Mouse (Mus musculus): ENCODE data around the gene Ifrd2. TPM values are rescaled to one million over a fixed set of nuclear protein-coding genes. Genes with fewer than 3 reads are reported as not detected.

The Ifrd2 gene
- polyA plus RNA-seq, 1 experiment = 71.2 TPM

DNA sequence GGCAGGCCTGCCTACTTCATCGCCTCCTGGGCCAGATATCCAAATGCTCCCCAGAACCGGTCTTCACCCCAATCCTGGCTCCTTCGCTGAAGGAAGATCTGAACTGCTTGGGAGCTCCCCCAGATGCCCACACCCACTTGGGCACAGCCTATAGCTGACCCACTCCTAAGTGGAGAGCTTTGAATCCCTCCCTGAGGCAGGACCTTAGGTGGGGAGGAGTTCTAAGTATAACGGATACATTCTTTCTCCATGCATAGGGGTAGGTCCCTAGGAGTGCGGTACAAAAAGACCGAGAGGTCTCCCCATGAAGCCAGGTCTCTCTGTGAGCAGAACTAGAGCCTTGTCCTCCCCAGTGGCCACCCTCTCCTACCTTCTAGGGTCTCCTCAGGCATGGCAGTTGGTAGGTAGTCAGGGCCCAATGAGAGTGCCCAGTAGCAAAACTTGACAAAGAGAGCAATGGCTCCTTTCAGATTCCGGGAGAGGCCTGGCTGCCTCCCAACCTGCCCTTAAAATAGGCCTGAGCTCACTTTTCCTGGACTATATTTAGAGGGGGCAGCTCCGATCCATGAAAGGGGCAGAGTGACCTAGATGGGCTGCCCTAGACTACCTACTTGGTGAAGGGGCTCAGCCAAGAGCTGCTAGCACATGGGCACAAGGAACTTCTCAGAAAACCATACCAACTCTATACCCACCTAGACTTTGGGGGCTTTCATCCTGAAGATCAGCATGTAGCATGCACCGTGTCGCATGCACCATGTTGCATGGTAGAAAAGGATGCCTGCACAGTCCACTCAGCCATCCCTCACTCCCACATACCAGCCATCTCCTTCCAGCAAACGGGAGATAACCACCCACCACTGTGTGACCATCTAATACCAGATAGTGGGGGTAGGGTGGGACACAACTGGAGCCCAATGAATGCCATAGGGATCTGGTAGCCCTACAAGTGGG, 9.5 kb downstream of the Ifrd2 start:
- DNase-seq (ENCODE audit: low read depth in 1 of 2, low spot score in 2 of 2) = no peak
- no peaks in the 10 kb centered on the region for H3K27me3 ChIP-seq (ENCODE audit: control insufficient read depth, insufficient read depth, low read length)
- no peak overlapping the region for H3K27ac ChIP-seq (ENCODE audit: insufficient read depth, low read length)
- no peak overlapping the region for H3K4me3 ChIP-seq (ENCODE audit: extremely low read depth, insufficient read depth, insufficient read length)
- TF ChIP-seq CTCF (IDR thresholded peaks at IDR 0.05; ENCODE audit: extremely low read depth, insufficient read depth, insufficient read length, insufficient replicate concordance) = no peak
- no peak for TF ChIP-seq POLR2A (IDR thresholded peaks at IDR 0.05; ENCODE audit: low read depth, low read length)
- peaks cover 8% of the 10 kb centered on the region for H3K36me3 ChIP-seq (ENCODE audit: control insufficient read depth, insufficient read depth, low read length)
- 90% methylated on average over 11 of the region's 11 CpGs for WGBS
- H3K4me1 ChIP-seq (ENCODE audit: control insufficient read depth, insufficient read depth, insufficient read length) = peaks cover 7% of the 10 kb centered on the region; the same call in 1 of the 2 replicates

DNA sequence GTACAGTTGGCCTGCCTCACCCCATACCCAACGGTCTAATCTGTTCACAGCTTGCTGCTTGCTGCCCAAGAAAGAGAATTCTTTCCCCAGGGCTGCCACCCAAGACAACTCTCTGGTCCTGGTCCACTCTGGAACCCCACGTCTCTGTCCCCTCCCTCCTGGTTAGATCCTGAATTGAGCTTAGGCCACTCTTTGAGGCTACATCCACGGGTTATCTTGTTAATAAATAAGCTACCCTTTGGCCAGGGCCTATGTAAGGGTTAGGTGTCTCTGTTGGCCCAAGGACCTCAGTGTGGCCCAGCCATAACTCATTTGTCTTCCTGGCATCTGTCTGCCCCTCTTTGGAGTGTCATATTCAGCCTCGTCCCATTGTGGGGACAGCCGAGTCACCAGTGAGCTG, 10.9 kb downstream of the Ifrd2 start:
- Histone ChIP-seq H3K4me1 (ENCODE audit: control insufficient read depth, insufficient read depth, insufficient read length) (peaks cover 20% of the 10 kb centered on the region; the same call in 1 of the 2 replicates), H3K4me3 (ENCODE audit: extremely low read depth, insufficient read depth, insufficient read length) (no peak overlapping the region), H3K36me3 (ENCODE audit: control insufficient read depth, insufficient read depth, low read length) (no peaks in the 10 kb centered on the region; the same call in 1 of the 2 replicates), H3K27ac (ENCODE audit: insufficient read depth, low read length) (no peak overlapping the region), H3K27me3 (ENCODE audit: control insufficient read depth, insufficient read depth, low read length) (no peaks in the 10 kb centered on the region)
- DNase-seq (ENCODE audit: low read depth in 1 of 2, low spot score in 2 of 2) = no peak
- TF ChIP-seq POLR2A (IDR thresholded peaks at IDR 0.05; ENCODE audit: low read depth, low read length) = no peak
- no peak for TF ChIP-seq CTCF (IDR thresholded peaks at IDR 0.05; ENCODE audit: extremely low read depth, insufficient read depth, insufficient read length, insufficient replicate concordance)
- 82% methylated on average over 5 of the region's 5 CpGs for WGBS

DNA sequence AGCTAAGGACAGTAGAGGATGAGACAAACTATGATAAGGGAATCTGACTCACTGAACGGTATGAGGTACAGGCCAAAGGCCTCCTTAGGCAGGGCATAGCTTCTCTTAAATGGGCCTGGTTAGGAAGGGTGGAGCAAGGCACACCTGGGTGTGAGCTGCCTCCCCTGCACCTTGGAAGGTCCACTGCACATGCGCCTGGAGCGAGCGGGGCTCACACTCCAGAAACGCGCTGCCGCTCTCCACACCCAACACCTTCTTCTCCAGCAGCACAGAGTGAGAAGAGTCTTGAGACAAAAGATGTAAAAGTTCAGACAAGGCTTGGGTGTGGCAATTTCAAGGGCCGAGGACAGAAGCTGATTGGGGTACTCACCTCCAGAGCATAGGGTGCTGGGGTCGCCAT, 12.0 kb downstream of the Ifrd2 start:
- Histone ChIP-seq H3K27me3 (ENCODE audit: control insufficient read depth, insufficient read depth, low read length) (no peaks in the 10 kb centered on the region), H3K36me3 (ENCODE audit: control insufficient read depth, insufficient read depth, low read length) (no peaks in the 10 kb centered on the region), H3K4me3 (ENCODE audit: extremely low read depth, insufficient read depth, insufficient read length) (no peak overlapping the region), H3K4me1 (ENCODE audit: control insufficient read depth, insufficient read depth, insufficient read length) (peaks cover 24% of the 10 kb centered on the region; the same call in 1 of the 2 replicates), H3K27ac (ENCODE audit: insufficient read depth, low read length) (no peak overlapping the region)
- TF ChIP-seq POLR2A (IDR thresholded peaks at IDR 0.05; ENCODE audit: low read depth, low read length) = no peak
- DNase-seq (ENCODE audit: low read depth in 1 of 2, low spot score in 2 of 2) = no peak
- 88% methylated on average over 9 of the region's 9 CpGs for WGBS

DNA sequence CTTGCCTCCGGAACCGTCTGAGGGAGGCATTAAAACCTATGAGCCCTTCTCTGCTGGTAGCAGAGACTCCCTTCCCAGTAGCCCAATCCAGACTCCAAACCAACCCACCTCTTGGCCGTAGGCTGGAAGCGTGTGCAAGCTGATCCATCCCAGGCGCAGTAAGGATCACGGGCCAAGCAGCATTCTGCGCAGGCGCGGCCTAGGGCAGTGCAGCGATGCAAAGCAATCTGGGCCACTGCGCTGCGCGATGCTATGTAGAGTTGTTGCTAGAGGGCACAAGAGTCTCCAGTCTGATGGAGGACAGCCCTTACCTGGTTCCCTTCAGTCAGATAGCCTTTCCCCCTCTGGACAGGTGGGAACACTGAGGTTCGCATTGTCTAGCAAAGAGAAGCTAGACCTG, 12.4 kb downstream of the Ifrd2 start:
- 89% methylated on average over 14 of the region's 14 CpGs for WGBS
- no peak for DNase-seq (ENCODE audit: low read depth in 1 of 2, low spot score in 2 of 2)
- H3K27me3 ChIP-seq (ENCODE audit: control insufficient read depth, insufficient read depth, low read length) = no peaks in the 10 kb centered on the region
- no peak overlapping the region for H3K27ac ChIP-seq (ENCODE audit: insufficient read depth, low read length)
- H3K36me3 ChIP-seq (ENCODE audit: control insufficient read depth, insufficient read depth, low read length) = no peaks in the 10 kb centered on the region
- TF ChIP-seq POLR2A (IDR thresholded peaks at IDR 0.05; ENCODE audit: low read depth, low read length) (no peak), CTCF (IDR thresholded peaks at IDR 0.05; ENCODE audit: extremely low read depth, insufficient read depth, insufficient read length, insufficient replicate concordance) (no peak)
- no peak overlapping the region for H3K4me3 ChIP-seq (ENCODE audit: extremely low read depth, insufficient read depth, insufficient read length)
- peaks cover 24% of the 10 kb centered on the region for H3K4me1 ChIP-seq (ENCODE audit: control insufficient read depth, insufficient read depth, insufficient read length)

DNA sequence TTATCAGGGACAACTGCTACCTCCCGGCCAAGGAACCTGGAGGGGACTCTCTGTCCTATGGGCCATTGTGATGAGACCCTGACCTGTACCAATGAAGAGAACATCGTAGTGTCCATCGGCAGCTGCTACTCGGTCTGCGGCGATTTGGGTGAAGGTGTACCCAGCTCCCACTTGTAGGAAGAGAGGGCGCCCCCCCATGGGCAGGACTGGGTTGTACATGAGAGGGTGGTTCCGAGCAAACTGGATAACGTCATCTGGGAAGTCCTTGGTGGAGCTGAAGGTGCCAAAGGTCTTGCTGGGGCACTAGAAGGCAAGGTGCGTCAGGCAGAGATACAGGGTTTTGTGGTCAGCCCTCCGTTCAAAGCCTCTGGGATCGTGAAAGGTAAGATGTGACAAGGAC, 13.3 kb downstream of the Ifrd2 start:
- H3K4me3 ChIP-seq (ENCODE audit: extremely low read depth, insufficient read depth, insufficient read length) = no peak overlapping the region
- TF ChIP-seq CTCF (IDR thresholded peaks at IDR 0.05; ENCODE audit: extremely low read depth, insufficient read depth, insufficient read length, insufficient replicate concordance) (no peak), POLR2A (IDR thresholded peaks at IDR 0.05; ENCODE audit: low read depth, low read length) (no peak)
- no peaks in the 10 kb centered on the region for H3K36me3 ChIP-seq (ENCODE audit: control insufficient read depth, insufficient read depth, low read length)
- 76% methylated on average over 12 of the region's 12 CpGs for WGBS
- H3K27ac ChIP-seq (ENCODE audit: insufficient read depth, low read length) = no peak overlapping the region
- no peak for DNase-seq (ENCODE audit: low read depth in 1 of 2, low spot score in 2 of 2)
- no peaks in the 10 kb centered on the region for H3K27me3 ChIP-seq (ENCODE audit: control insufficient read depth, insufficient read depth, low read length)
- peaks cover 24% of the 10 kb centered on the region for H3K4me1 ChIP-seq (ENCODE audit: control insufficient read depth, insufficient read depth, insufficient read length)

DNA sequence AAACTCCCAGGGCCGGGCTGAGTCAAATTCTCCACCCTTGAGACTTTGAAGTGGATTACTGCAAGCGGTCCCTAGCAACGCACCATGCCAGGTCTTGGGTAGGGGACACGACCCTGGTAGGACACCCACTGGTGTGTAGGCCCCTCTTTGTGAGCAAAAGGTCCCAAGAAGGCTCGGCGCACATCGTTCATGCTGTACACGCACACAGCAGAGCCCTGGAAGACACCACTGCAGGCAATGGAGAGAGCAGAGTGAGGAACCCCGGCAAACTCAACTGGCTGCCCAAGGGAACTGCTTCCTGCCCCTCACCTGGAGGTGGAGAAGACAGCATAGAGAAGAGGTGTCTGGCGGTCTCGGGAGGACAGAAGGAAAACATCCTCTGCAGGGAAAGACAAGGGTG, 13.8 kb downstream of the Ifrd2 start:
- H3K27ac ChIP-seq (ENCODE audit: insufficient read depth, low read length) = no peak overlapping the region
- TF ChIP-seq CTCF (IDR thresholded peaks at IDR 0.05; ENCODE audit: extremely low read depth, insufficient read depth, insufficient read length, insufficient replicate concordance) (no peak), POLR2A (IDR thresholded peaks at IDR 0.05; ENCODE audit: low read depth, low read length) (no peak)

DNA sequence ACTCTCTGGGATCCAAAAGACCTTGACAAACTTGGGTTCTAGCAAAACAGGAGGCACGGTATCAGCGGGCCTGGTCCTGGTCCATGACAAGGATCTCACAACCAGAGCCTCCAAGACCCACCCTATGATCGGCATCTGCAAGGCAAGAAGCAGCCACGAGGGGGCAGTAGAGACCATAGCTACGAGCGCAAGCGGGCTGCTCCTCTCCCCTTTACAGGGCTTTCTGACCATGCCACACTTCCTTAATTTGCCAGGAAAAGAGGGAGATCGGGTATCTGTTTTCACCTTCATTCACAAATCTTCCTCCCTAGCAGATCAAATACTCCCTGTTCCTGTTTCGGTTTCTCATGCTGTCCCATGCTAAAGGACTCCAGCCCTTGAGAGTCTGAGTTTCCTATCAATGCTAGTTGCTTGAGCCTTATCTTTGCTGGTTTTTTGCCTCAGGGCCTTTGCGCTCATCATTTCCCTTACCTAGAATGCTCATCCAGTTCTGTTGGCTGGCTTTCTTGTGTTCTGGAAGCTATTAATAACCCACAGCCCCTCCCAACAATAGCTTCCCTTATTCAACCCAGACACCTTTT, 14.7 kb downstream of the Ifrd2 start:
- no peaks in the 10 kb centered on the region for H3K36me3 ChIP-seq (ENCODE audit: control insufficient read depth, insufficient read depth, low read length)
- H3K27ac ChIP-seq (ENCODE audit: insufficient read depth, low read length) = no peak overlapping the region
- DNase-seq (ENCODE audit: low read depth in 1 of 2, low spot score in 2 of 2) = peak; percentile 65 to 87
- H3K27me3 ChIP-seq (ENCODE audit: control insufficient read depth, insufficient read depth, low read length) = no peaks in the 10 kb centered on the region
- peak; percentile 99 for TF ChIP-seq CTCF (IDR thresholded peaks at IDR 0.05; ENCODE audit: extremely low read depth, insufficient read depth, insufficient read length, insufficient replicate concordance)
- no peak for TF ChIP-seq POLR2A (IDR thresholded peaks at IDR 0.05; ENCODE audit: low read depth, low read length)
- 3% methylated on average over 10 of the region's 10 CpGs for WGBS
- H3K4me1 ChIP-seq (ENCODE audit: control insufficient read depth, insufficient read depth, insufficient read length) = peaks cover 24% of the 10 kb centered on the region
- H3K4me3 ChIP-seq (ENCODE audit: extremely low read depth, insufficient read depth, insufficient read length) = no peak overlapping the region

More for the DNA sequence above, 13.8 kb downstream of the Ifrd2 start:
- no peak for DNase-seq (ENCODE audit: low read depth in 1 of 2, low spot score in 2 of 2)
- Histone ChIP-seq H3K4me1 (ENCODE audit: control insufficient read depth, insufficient read depth, insufficient read length) (peaks cover 24% of the 10 kb centered on the region), H3K36me3 (ENCODE audit: control insufficient read depth, insufficient read depth, low read length) (no peaks in the 10 kb centered on the region), H3K4me3 (ENCODE audit: extremely low read depth, insufficient read depth, insufficient read length) (no peak overlapping the region), H3K27me3 (ENCODE audit: control insufficient read depth, insufficient read depth, low read length) (no peaks in the 10 kb centered on the region)
- WGBS = 84% methylated on average over 11 of the region's 11 CpGs
